Mouse (Mus musculus) layer of hippocampus, adult 2 months (tissue): ENCODE results near the gene Il1r2. TPM values are rescaled to one million over a fixed set of nuclear protein-coding genes. Genes with fewer than 3 reads are reported as not detected.

Experiments
- DNase-seq, 2 experiments: peaks; one replicate each; pipeline ENCODE4 v3.0.0; 2022; ENCODE audit warnings: low spot score in 2 of 2
- H3K27ac ChIP-seq: fragments of 200-600 bp; 2 replicates; pipeline ENCODE4 v1.8.1; 2022
- H3K4me3 ChIP-seq: fragments of 200-600 bp; 2 replicates; pipeline ENCODE4 v1.8.1; 2022; ENCODE audit warnings: mild to moderate bottlenecking
- CTCF ChIP-seq: fragments of 200-600 bp; conservative IDR thresholded peaks from 2 replicates; pipeline ENCODE4 v1.8.1; 2022; ENCODE audit warnings: antibody characterized with exemption, mild to moderate bottlenecking, moderate library complexity
- total RNA-seq, 2 experiments: library from RNA; stranded (reverse); gene quantifications; 2 replicates each; pipeline ENCODE4 v1.2.3; 2021

Il1r2 gene
- total RNA-seq, 2 experiments from 2014 or later: not detected

- no peak overlapping the region for H3K27ac ChIP-seq
- no peak for DNase-seq
- no peak overlapping the region for H3K4me3 ChIP-seq
- TF ChIP-seq CTCF: no peak
These were observed 28.2 kb upstream of the Il1r2 start for GRCm38 (mm10) chr1:40045686-40046085.

GRCm38 (mm10) chr1:40046600-40046999 lies 27.3 kb upstream of the Il1r2 start:
- no peak for DNase-seq
- H3K4me3 ChIP-seq: no peak overlapping the region
- H3K27ac ChIP-seq: no peak overlapping the region
- no peak for TF ChIP-seq CTCF

GRCm38 (mm10) chr1:40051157-40051556 lies 22.7 kb upstream of the Il1r2 start:
- H3K4me3 ChIP-seq: no peak overlapping the region
- no peak for DNase-seq
- H3K27ac ChIP-seq: no peak overlapping the region
- no peak for TF ChIP-seq CTCF

- Histone ChIP-seq H3K27ac (no peak overlapping the region), H3K4me3 (no peak overlapping the region)
- no peak for TF ChIP-seq CTCF
- DNase-seq: no peak
These were observed 21.7 kb upstream of the Il1r2 start for GRCm38 (mm10) chr1:40052156-40052555.

GRCm38 (mm10) chr1:40053071-40053470 lies 20.8 kb upstream of the Il1r2 start:
- Histone ChIP-seq H3K4me3 (no peak overlapping the region), H3K27ac (no peak overlapping the region)
- DNase-seq: no peak
- TF ChIP-seq CTCF: no peak

- TF ChIP-seq CTCF: no peak
- DNase-seq: no peak
- Histone ChIP-seq H3K4me3 (no peak overlapping the region), H3K27ac (no peak overlapping the region)
These were observed 18.8 kb upstream of the Il1r2 start for GRCm38 (mm10) chr1:40055051-40055450.

- no peak overlapping the region for H3K27ac ChIP-seq
- no peak for DNase-seq
- TF ChIP-seq CTCF: no peak
- H3K4me3 ChIP-seq: no peak overlapping the region
These were observed 17.9 kb upstream of the Il1r2 start for GRCm38 (mm10) chr1:40055963-40056362.

- no peak overlapping the region for H3K27ac ChIP-seq
- no peak for DNase-seq
- TF ChIP-seq CTCF: no peak
- H3K4me3 ChIP-seq: no peak overlapping the region
These were observed 16.5 kb upstream of the Il1r2 start for GRCm38 (mm10) chr1:40057351-40057750.

- Histone ChIP-seq H3K27ac (no peak overlapping the region), H3K4me3 (no peak overlapping the region)
- DNase-seq: no peak
- no peak for TF ChIP-seq CTCF
These were observed 15.9 kb upstream of the Il1r2 start for GRCm38 (mm10) chr1:40058013-40058412.

- no peak for TF ChIP-seq CTCF
- Histone ChIP-seq H3K4me3 (no peak overlapping the region), H3K27ac (no peak overlapping the region)
- no peak for DNase-seq
These were observed 14.6 kb upstream of the Il1r2 start for GRCm38 (mm10) chr1:40059122-40059774.

GRCm38 (mm10) chr1:40061359-40061758 lies 12.5 kb upstream of the Il1r2 start:
- H3K4me3 ChIP-seq: no peak overlapping the region
- H3K27ac ChIP-seq: no peak overlapping the region
- DNase-seq: no peak
- no peak for TF ChIP-seq CTCF

GRCm38 (mm10) chr1:40063409-40063808 lies 10.5 kb upstream of the Il1r2 start:
- Histone ChIP-seq H3K27ac (no peak overlapping the region), H3K4me3 (no peak overlapping the region)
- no peak for DNase-seq
- no peak for TF ChIP-seq CTCF

GRCm38 (mm10) chr1:40064508-40064907 lies 9.4 kb upstream of the Il1r2 start:
- no peak for TF ChIP-seq CTCF
- H3K27ac ChIP-seq: no peak overlapping the region
- no peak for DNase-seq

GRCm38 (mm10) chr1:40072558-40072957 lies 1.3 kb upstream of the Il1r2 start:
- Histone ChIP-seq H3K4me3 (no peak overlapping the region), H3K27ac (no peak overlapping the region)
- DNase-seq: no peak
- TF ChIP-seq CTCF: no peak

More at GRCm38 (mm10) chr1:40064508-40064907, 9.4 kb upstream of the Il1r2 start:
- H3K4me3 ChIP-seq: no peak overlapping the region
